ENCODE assay signal across 25 mouse cellular contexts in the genomic region with DNA sequence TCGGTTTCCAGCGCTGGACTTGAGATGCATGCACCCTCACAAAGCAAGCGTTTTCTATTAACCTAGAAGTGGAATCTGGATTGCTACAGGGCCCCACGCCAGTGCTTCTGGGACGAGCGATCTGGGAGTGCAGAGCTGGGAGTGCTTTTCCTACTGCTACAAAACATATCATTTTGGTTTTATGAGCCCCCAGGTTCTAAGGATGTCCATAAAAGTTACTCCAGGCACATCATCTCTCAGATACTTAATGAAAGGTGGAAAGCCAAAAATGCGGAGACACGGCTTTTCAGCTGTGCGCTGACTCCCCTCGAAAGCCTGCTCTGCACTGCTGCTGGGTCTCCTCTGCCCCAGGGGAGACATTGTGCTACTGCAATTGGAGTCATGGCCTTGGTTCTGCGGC.
DNase-seq lines count a peak whose midpoint lies in the region; ATAC-seq and TF ChIP-seq lines count a peak whose summit lies in the region.
"Had no signal": no experiment of that assay in that cellular context is flagged by ENCODE, and none has a peak within 500 bp of the region (broad histone marks: within the 10 kb centered on the region; RNA-seq: fewer than 3 reads in every experiment).

No protein-coding gene starts in this region.

- H3K9me3 ChIP-seq in embryonic facial prominence, embryonic 12.5 days = no peaks in the 10 kb centered on the region
- no peaks in the 10 kb centered on the region for H3K9me3 ChIP-seq in embryonic facial prominence, embryonic 10.5 days
- H3K9me3 ChIP-seq in hindbrain, embryonic 15.5 days = no peaks in the 10 kb centered on the region
- H3K9me3 ChIP-seq in hindbrain, embryonic 11.5 days (ENCODE audit: control insufficient read depth, low read length) = no peaks in the 10 kb centered on the region
- no peaks in the 10 kb centered on the region for H3K9me3 ChIP-seq in limb, embryonic 13.5 days
- H3K9me3 ChIP-seq in midbrain, embryonic 16.5 days (replicated peaks; ENCODE audit: control insufficient read depth, low read length, poor library complexity, severe bottlenecking) = no peaks in the 10 kb centered on the region
- no peaks in the 10 kb centered on the region for H3K9me3 ChIP-seq in intestine, postnatal 0 days (ENCODE audit: control insufficient read depth)
- H3K9me3 ChIP-seq: hindbrain, embryonic 10.5 days; liver, embryonic 15.5 days; midbrain, embryonic 12.5 days; stomach, embryonic 15.5 days had no signal

- no peak for ATAC-seq in embryonic facial prominence, embryonic 12.5 days (ENCODE audit: insufficient number of reproducible peaks, insufficient read depth, low FRiP score, low TSS enrichment)
- no peak for ATAC-seq in hindbrain, embryonic 15.5 days (ENCODE audit: low FRiP score, low read depth)
- no peak for ATAC-seq in hindbrain, embryonic 11.5 days (ENCODE audit: low FRiP score)
- peak; percentile 40; the same call in 1 of the 2 replicates for ATAC-seq in limb, embryonic 13.5 days (ENCODE audit: low FRiP score, low read depth)
- ATAC-seq in midbrain, embryonic 16.5 days = no peak
- no peak for ATAC-seq in intestine, postnatal 0 days
- ATAC-seq: Patski had no signal

- H3K4me3 ChIP-seq in embryonic facial prominence, embryonic 12.5 days = no peak overlapping the region
- H3K4me3 ChIP-seq in embryonic facial prominence, embryonic 10.5 days = no peak overlapping the region
- no peak overlapping the region for H3K4me3 ChIP-seq in hindbrain, embryonic 15.5 days
- H3K4me3 ChIP-seq in hindbrain, embryonic 11.5 days (ENCODE audit: low read depth, low read length) = no peak overlapping the region
- H3K4me3 ChIP-seq in limb, embryonic 13.5 days = no peak overlapping the region
- no peak overlapping the region for H3K4me3 ChIP-seq in midbrain, embryonic 16.5 days (ENCODE audit: low read depth, low read length)
- H3K4me3 ChIP-seq in intestine, postnatal 0 days (ENCODE audit: low read depth, low read length) = no peak overlapping the region
- H3K4me3 ChIP-seq: hindbrain, embryonic 10.5 days; layer of hippocampus, adult 2 months; liver, embryonic 15.5 days; midbrain, embryonic 12.5 days; myocyte; stomach, embryonic 15.5 days had no signal

- 71% methylated on average over 11 of the region's 11 CpGs for WGBS in embryonic facial prominence, embryonic 12.5 days
- WGBS in embryonic facial prominence, embryonic 10.5 days = 82% methylated on average over 11 of the region's 11 CpGs
- 58% methylated on average over 11 of the region's 11 CpGs for WGBS in hindbrain, embryonic 15.5 days
- 81% methylated on average over 11 of the region's 11 CpGs for WGBS in hindbrain, embryonic 11.5 days
- WGBS in limb, embryonic 13.5 days = 49% methylated on average over 11 of the region's 11 CpGs
- 69% methylated on average over 11 of the region's 11 CpGs for WGBS in midbrain, embryonic 16.5 days
- 74% methylated on average over 11 of the region's 11 CpGs for WGBS in intestine, postnatal 0 days

- no peaks in the 10 kb centered on the region for H3K27me3 ChIP-seq in embryonic facial prominence, embryonic 12.5 days
- no peaks in the 10 kb centered on the region for H3K27me3 ChIP-seq in embryonic facial prominence, embryonic 10.5 days (replicated peaks; ENCODE audit: low read depth, poor library complexity, severe bottlenecking)
- no peaks in the 10 kb centered on the region for H3K27me3 ChIP-seq in hindbrain, embryonic 15.5 days
- no peaks in the 10 kb centered on the region; the same call in 1 of the 2 replicates for H3K27me3 ChIP-seq in hindbrain, embryonic 11.5 days (ENCODE audit: control insufficient read depth, insufficient read depth, low read length)
- H3K27me3 ChIP-seq in limb, embryonic 13.5 days = peaks cover 14% of the 10 kb centered on the region
- H3K27me3 ChIP-seq in midbrain, embryonic 16.5 days (ENCODE audit: control insufficient read depth, insufficient read depth, low read depth, low read length) = no peaks in the 10 kb centered on the region
- H3K27me3 ChIP-seq in intestine, postnatal 0 days (replicated peaks; ENCODE audit: control insufficient read depth, insufficient read depth, low read length) = no peaks in the 10 kb centered on the region
- H3K27me3 ChIP-seq: liver, embryonic 15.5 days; Patski; stomach, embryonic 15.5 days had no signal

- peak overlapping the region; percentile 30; the same call in 1 of the 2 replicates for H3K27ac ChIP-seq in embryonic facial prominence, embryonic 12.5 days
- no peak overlapping the region for H3K27ac ChIP-seq in embryonic facial prominence, embryonic 10.5 days (replicated peaks)
- peak overlapping the region; percentile 25; the same call in 1 of the 2 replicates for H3K27ac ChIP-seq in hindbrain, embryonic 15.5 days (replicated peaks)
- H3K27ac ChIP-seq in hindbrain, embryonic 11.5 days (ENCODE audit: low read depth, low read length) = no peak overlapping the region
- no peak overlapping the region; the same call in 1 of the 2 replicates for H3K27ac ChIP-seq in limb, embryonic 13.5 days
- H3K27ac ChIP-seq in midbrain, embryonic 16.5 days (ENCODE audit: low read length) = peak overlapping the region; percentile 23; the same call in 1 of the 2 replicates
- no peak overlapping the region for H3K27ac ChIP-seq in intestine, postnatal 0 days (ENCODE audit: low read depth, low read length)
- H3K27ac ChIP-seq: hindbrain, embryonic 10.5 days; layer of hippocampus, adult 2 months; liver, embryonic 15.5 days; midbrain, embryonic 12.5 days; stomach, embryonic 15.5 days had no signal

- no peak overlapping the region for H3K4me2 ChIP-seq in embryonic facial prominence, embryonic 12.5 days (replicated peaks)
- H3K4me2 ChIP-seq in hindbrain, embryonic 15.5 days = no peak overlapping the region
- no peak overlapping the region for H3K4me2 ChIP-seq in hindbrain, embryonic 11.5 days (replicated peaks; ENCODE audit: low read depth, low read length)
- H3K4me2 ChIP-seq in limb, embryonic 13.5 days (replicated peaks) = no peak overlapping the region
- H3K4me2 ChIP-seq in midbrain, embryonic 16.5 days (ENCODE audit: low read length) = no peak overlapping the region
- H3K4me2 ChIP-seq in intestine, postnatal 0 days (replicated peaks; ENCODE audit: low read depth) = no peak overlapping the region
- H3K4me2 ChIP-seq: liver, embryonic 15.5 days; lung, embryonic 14.5 days; midbrain, embryonic 12.5 days; stomach, embryonic 15.5 days had no signal

- no peak for TF ChIP-seq CTCF in intestine, postnatal 0 days (IDR thresholded peaks at IDR 0.05; ENCODE audit: low read depth)

- no peaks in the 10 kb centered on the region for H3K36me3 ChIP-seq in embryonic facial prominence, embryonic 12.5 days
- no peaks in the 10 kb centered on the region for H3K36me3 ChIP-seq in embryonic facial prominence, embryonic 10.5 days (replicated peaks)
- no peaks in the 10 kb centered on the region for H3K36me3 ChIP-seq in hindbrain, embryonic 15.5 days
- H3K36me3 ChIP-seq in hindbrain, embryonic 11.5 days (ENCODE audit: control insufficient read depth, insufficient read depth, low read length) = no peaks in the 10 kb centered on the region
- no peaks in the 10 kb centered on the region for H3K36me3 ChIP-seq in limb, embryonic 13.5 days
- no peaks in the 10 kb centered on the region for H3K36me3 ChIP-seq in midbrain, embryonic 16.5 days (ENCODE audit: control insufficient read depth, insufficient read depth, low read length)
- no peaks in the 10 kb centered on the region for H3K36me3 ChIP-seq in intestine, postnatal 0 days (ENCODE audit: control insufficient read depth, insufficient read depth)
- H3K36me3 ChIP-seq: hindbrain, embryonic 10.5 days; liver, embryonic 15.5 days; midbrain, embryonic 12.5 days; stomach, embryonic 15.5 days had no signal

- no peak overlapping the region for H3K9ac ChIP-seq in embryonic facial prominence, embryonic 12.5 days
- no peak overlapping the region for H3K9ac ChIP-seq in hindbrain, embryonic 15.5 days
- H3K9ac ChIP-seq in hindbrain, embryonic 11.5 days (ENCODE audit: low read depth, low read length) = no peak overlapping the region
- no peak overlapping the region for H3K9ac ChIP-seq in limb, embryonic 13.5 days
- H3K9ac ChIP-seq in midbrain, embryonic 16.5 days (ENCODE audit: low read depth, low read length) = no peak overlapping the region
- H3K9ac ChIP-seq in intestine, postnatal 0 days (ENCODE audit: low read depth, low read length) = no peak overlapping the region
- H3K9ac ChIP-seq: liver, embryonic 15.5 days; lung, embryonic 14.5 days; midbrain, embryonic 12.5 days; stomach, embryonic 15.5 days had no signal

- no peak for DNase-seq in embryonic facial prominence, embryonic 10.5 days (ENCODE audit: low spot score)
- no peak for DNase-seq in hindbrain, embryonic 11.5 days (ENCODE audit: low spot score)
- DNase-seq in B cell, adult 2 months = no peak
- DNase-seq: adrenal gland, postnatal 14 days; cerebellum, adult 11 months; cerebellum, adult 9-10 months; gastrocnemius, postnatal 14 days; heart, postnatal 14 days; kidney, adult 18-20 months; kidney, postnatal 36 days; lung, embryonic 14.5 days; lung, postnatal 14 days; right cerebral cortex, postnatal 25 days had no signal

- H3K4me1 ChIP-seq in embryonic facial prominence, embryonic 12.5 days = no peaks in the 10 kb centered on the region
- no peaks in the 10 kb centered on the region for H3K4me1 ChIP-seq in embryonic facial prominence, embryonic 10.5 days
- H3K4me1 ChIP-seq in hindbrain, embryonic 15.5 days (replicated peaks) = peaks cover 14% of the 10 kb centered on the region; the same call in 1 of the 2 replicates
- H3K4me1 ChIP-seq in hindbrain, embryonic 11.5 days (replicated peaks; ENCODE audit: control insufficient read depth, insufficient read depth, low read length) = no peaks in the 10 kb centered on the region
- H3K4me1 ChIP-seq in limb, embryonic 13.5 days = peaks cover 10% of the 10 kb centered on the region; the same call in 1 of the 2 replicates
- H3K4me1 ChIP-seq in midbrain, embryonic 16.5 days (ENCODE audit: control insufficient read depth, insufficient read depth, low read length) = peaks cover 10% of the 10 kb centered on the region
- no peaks in the 10 kb centered on the region for H3K4me1 ChIP-seq in intestine, postnatal 0 days (replicated peaks; ENCODE audit: control insufficient read depth, insufficient read depth, low read length)
- H3K4me1 ChIP-seq: liver, embryonic 15.5 days; midbrain, embryonic 12.5 days; stomach, embryonic 15.5 days had no signal

Comparison
In these comparisons a context has a peak if more than half of its experiments do, and no peak if none do; other contexts are left out.
1. H3K27ac ChIP-seq: peak in embryonic facial prominence, embryonic 12.5 days (single experiment), hindbrain, embryonic 15.5 days (single experiment) and midbrain, embryonic 16.5 days (single experiment); none in embryonic facial prominence, embryonic 10.5 days (single experiment), hindbrain, embryonic 11.5 days (single experiment), limb, embryonic 13.5 days (single experiment) and intestine, postnatal 0 days (single experiment).